Mouse (Mus musculus) erythroblast, embryonic 14.5 days (primary cell): ENCODE data around the gene Alad.

ENCODE experiments used
- GATA1 ChIP-seq: IDR thresholded peaks from 2 replicates; pipeline ENCODE4 v1.6.1; 2012; ENCODE audit warnings: low read length, inconsistent platforms, mixed read lengths
- TAL1 ChIP-seq: IDR thresholded peaks from 3 replicates; pipeline ENCODE4 v1.6.1; 2012; ENCODE audit warnings: low read length, inconsistent platforms, mixed read lengths

- TF ChIP-seq TAL1 (no peak), GATA1 (no peak)
These were observed 22.9 kb downstream of the Alad start for GRCm38 (mm10) chr4:62496815-62497214.
